Mouse (Mus musculus) fibroblast of lung, adult 2 months (primary cell): ENCODE results near the gene Abca3.
A peak's percentile ranks its signal among the peaks of the same experiment; 100 is the strongest.
"Not testable (repeated sequence)": the region's sequence is repeated elsewhere in the genome, so short reads cannot be mapped to it uniquely, and the experiment has no call there.

Experiments used
- DNase-seq: peaks from one replicate; pipeline ENCODE4 v3.0.0-alpha.2; 2011; ENCODE audit warnings: low read depth

Gene Abca3

DNA sequence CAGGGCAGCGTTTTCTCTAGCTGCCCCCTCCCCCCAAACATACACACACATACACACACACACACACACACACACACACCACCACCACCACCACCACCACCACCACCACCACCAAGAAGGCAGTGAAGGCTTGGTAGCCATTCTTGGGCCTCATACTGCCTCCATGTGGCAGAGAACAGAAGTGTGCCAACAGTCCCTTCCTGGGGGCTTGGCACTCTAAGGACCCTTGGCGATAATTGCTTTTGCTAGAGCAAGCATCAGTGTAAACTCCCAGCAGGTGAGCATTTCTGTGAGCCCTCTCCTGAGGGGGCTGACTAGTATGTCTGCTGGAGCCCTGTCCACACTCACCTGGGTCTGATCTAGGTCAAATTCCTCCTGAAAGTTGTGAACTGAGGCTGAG is 89.4 kb downstream of the Abca3 start:
- DNase-seq, result no peak

DNA sequence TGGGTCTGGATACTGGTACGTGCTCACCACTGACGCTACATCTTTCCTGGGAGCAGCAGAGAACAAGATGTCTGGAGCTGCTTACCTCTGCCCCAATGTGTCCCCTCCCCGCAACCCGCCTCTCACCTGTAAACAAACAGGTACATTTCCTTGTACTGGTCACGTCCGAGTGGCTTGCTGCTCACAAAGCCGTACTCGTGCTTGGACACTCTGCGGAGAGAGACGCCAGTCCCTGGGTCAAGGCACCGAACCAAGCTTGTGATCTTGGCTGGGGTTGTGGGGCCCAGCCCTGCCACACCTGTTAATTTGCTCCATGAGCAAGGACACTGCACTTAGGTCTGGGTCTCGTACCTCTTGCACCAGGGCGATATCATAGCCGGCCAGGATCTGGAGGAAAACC is 90.4 kb downstream of the Abca3 start:
- no peak for DNase-seq

GRCm38 (mm10) chr17:24442632-24443155 is 90.9 kb downstream of the Abca3 start, which contains the start of gene Dnase1l2:
Dnase1l2 (minus strand) TSS chr17:24443105.
- no peak for DNase-seq

GRCm38 (mm10) chr17:24443409-24443808 is 91.7 kb downstream of the Abca3 start:
- no peak for DNase-seq

GRCm38 (mm10) chr17:24446590-24446989 is 94.8 kb downstream of the Abca3 start:
- DNase-seq, result no peak

GRCm38 (mm10) chr17:24449507-24449906 is 97.8 kb downstream of the Abca3 start:
- DNase-seq, result no peak

GRCm38 (mm10) chr17:24451220-24451619 is 99.5 kb downstream of the Abca3 start:
- DNase-seq, result no peak

GRCm38 (mm10) chr17:24453372-24453771 is 101.6 kb downstream of the Abca3 start:
- no peak for DNase-seq

GRCm38 (mm10) chr17:24454218-24454755 is 102.5 kb downstream of the Abca3 start:
- no peak for DNase-seq

GRCm38 (mm10) chr17:24454756-24455522 is 103.2 kb downstream of the Abca3 start:
- peak; percentile 99 for DNase-seq

GRCm38 (mm10) chr17:24455523-24456206 is 103.9 kb downstream of the Abca3 start:
- DNase-seq, result not testable (repeated sequence)
